Mouse (Mus musculus): ENCODE measurements at regions not wholly inside any gene's neighbourhood (a gene's known extent, or its start where the extent isn't known, plus 50 kb on each side); places are given as distances from the start of the nearest gene placed in this dataset.

DNA sequence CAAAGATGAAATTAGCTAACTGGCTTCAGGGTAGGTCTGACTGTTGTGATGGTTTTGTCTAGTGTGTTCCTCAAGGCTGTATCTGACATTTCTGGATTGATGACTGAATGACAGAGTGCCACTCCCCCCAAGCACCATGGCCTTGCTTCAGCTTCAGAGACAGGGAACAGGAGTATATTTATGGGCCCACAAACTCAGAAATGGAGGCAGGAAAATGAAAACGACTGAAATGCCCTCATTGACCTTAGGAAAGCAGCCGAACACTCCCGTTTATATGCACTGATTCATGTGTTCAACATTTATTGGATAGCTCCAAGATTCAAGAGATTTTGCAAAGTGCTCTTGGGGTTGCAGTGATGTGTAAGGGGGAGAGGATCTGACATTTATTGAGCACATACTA lies 288.3 kb downstream of the Slc4a3 start:
- TF ChIP-seq ZNF384 (IDR thresholded peaks at IDR 0.05; ENCODE audit: low read depth, low read length), result no peak
- TF ChIP-seq MAFK (IDR thresholded peaks at IDR 0.05; ENCODE audit: insufficient read depth, low read depth, low read length), result no peak
- no peak for TF ChIP-seq CHD2 (IDR thresholded peaks at IDR 0.05; ENCODE audit: low read depth, low read length)
- TF ChIP-seq ZC3H11A (IDR thresholded peaks at IDR 0.05; ENCODE audit: borderline replicate concordance, low read depth, low read length), result no peak
- TF ChIP-seq HCFC1 (IDR thresholded peaks at IDR 0.05; ENCODE audit: borderline replicate concordance, insufficient read depth, low read length), result no peak

All from ES-E14 (cell line).